Mouse (Mus musculus) kidney, adult 9 months (tissue): ENCODE measurements around the gene Trappc3.
"Not testable (repeated sequence)": the region's sequence is repeated elsewhere in the genome, so short reads cannot be mapped to it uniquely, and the experiment has no call there.

Experiments
- DNase-seq: peaks from one replicate; pipeline ENCODE4 v3.0.0; 2022

The Trappc3 gene

GRCm38 (mm10) chr4:126262119-126262807 lies at the start of gene Trappc3:
Gene Trappc3 (plus strand): TSS chr4:126262325.
- peak; percentile 100 for DNase-seq

GRCm38 (mm10) chr4:126217771-126218170 lies 44.4 kb upstream of the Trappc3 start:
- DNase-seq: no peak

GRCm38 (mm10) chr4:126219540-126219939 lies 42.6 kb upstream of the Trappc3 start:
- DNase-seq: not testable (repeated sequence)

- DNase-seq: no peak
Measured at GRCm38 (mm10) chr4:126220045-126220444, 42.1 kb upstream of the Trappc3 start.

- DNase-seq: no peak
Measured at GRCm38 (mm10) chr4:126222631-126223030, 39.5 kb upstream of the Trappc3 start.

- no peak for DNase-seq
Measured at GRCm38 (mm10) chr4:126226640-126227039, 35.5 kb upstream of the Trappc3 start.

GRCm38 (mm10) chr4:126227077-126227761 lies 34.9 kb upstream of the Trappc3 start:
- peak; percentile 93 for DNase-seq

GRCm38 (mm10) chr4:126228144-126228543 lies 34.0 kb upstream of the Trappc3 start:
- no peak for DNase-seq

- no peak for DNase-seq
Measured at GRCm38 (mm10) chr4:126229900-126230299, 32.2 kb upstream of the Trappc3 start.

- no peak for DNase-seq
Measured at GRCm38 (mm10) chr4:126233676-126234308, 28.3 kb upstream of the Trappc3 start.

- DNase-seq: no peak
Measured at GRCm38 (mm10) chr4:126234496-126235175, 27.5 kb upstream of the Trappc3 start.

- DNase-seq: no peak
Measured at GRCm38 (mm10) chr4:126235191-126235590, 26.9 kb upstream of the Trappc3 start.

- peak; percentile 83 for DNase-seq
Measured at GRCm38 (mm10) chr4:126236467-126237280, 25.5 kb upstream of the Trappc3 start.

GRCm38 (mm10) chr4:126237721-126238242 lies 24.3 kb upstream of the Trappc3 start:
- DNase-seq: no peak

GRCm38 (mm10) chr4:126239862-126240475 lies 22.2 kb upstream of the Trappc3 start:
- DNase-seq: no peak

GRCm38 (mm10) chr4:126241956-126242355 lies 20.2 kb upstream of the Trappc3 start:
- no peak for DNase-seq

- DNase-seq: no peak
Measured at GRCm38 (mm10) chr4:126242510-126242909, 19.6 kb upstream of the Trappc3 start.

- no peak for DNase-seq
Measured at GRCm38 (mm10) chr4:126246202-126246889, 15.8 kb upstream of the Trappc3 start.

GRCm38 (mm10) chr4:126248261-126248868 lies 13.8 kb upstream of the Trappc3 start:
- no peak for DNase-seq

- no peak for DNase-seq
Measured at GRCm38 (mm10) chr4:126250659-126251058, 11.5 kb upstream of the Trappc3 start.
